Mouse (Mus musculus) limb, embryonic 10.5 days (tissue): ENCODE measurements around the gene Frem1. TPM values are rescaled to one million over a fixed set of nuclear protein-coding genes. Genes with fewer than 3 reads are reported as not detected.

Experiments
- DNase-seq: peaks from one replicate; pipeline ENCODE4 v3.0.0-alpha.2; 2017; ENCODE audit warnings: low spot score
- H3K27ac ChIP-seq: fragments of 300-500 bp; sonication (generic); 2 replicates; pipeline ENCODE4 v1.5.1; 2016; ENCODE audit warnings: mild to moderate bottlenecking
- H3K27me3 ChIP-seq: fragments of 300-500 bp; sonication (generic); 2 replicates; pipeline ENCODE4 v1.6.1; 2016; ENCODE audit warnings: low read depth, mild to moderate bottlenecking; ENCODE audit not compliant: poor library complexity, severe bottlenecking
- H3K36me3 ChIP-seq: fragments of 300-500 bp; sonication (generic); 2 replicates; pipeline ENCODE4 v1.6.1; 2016; ENCODE audit warnings: mild to moderate bottlenecking, moderate library complexity
- H3K4me1 ChIP-seq: fragments of 300-500 bp; sonication (generic); 2 replicates; pipeline ENCODE4 v1.6.1; 2016
- H3K4me3 ChIP-seq: fragments of 300-500 bp; sonication (generic); 2 replicates; pipeline ENCODE4 v1.5.1; 2016; ENCODE audit warnings: mild to moderate bottlenecking, moderate library complexity
- H3K9me3 ChIP-seq: fragments of 300-500 bp; sonication (generic); replicated peaks from 2 replicates; pipeline ENCODE4 v1.6.1; 2016; ENCODE audit warnings: mild to moderate bottlenecking
- WGBS: fragments of 180-500 bp; shearing (Covaris S2); methylation state at CpG from one replicate; pipeline ENCODE4 v1.1.7; 2016; 5-methylcytosine and 5-hydroxymethylcytosine counted together
- polyA plus RNA-seq: library from polyadenylated mRNA; unstranded; fragments of >200 nt; fragmentation: Nextera tagmentation; extraction: Ambion mirVana; gene quantifications from 2 replicates; pipeline ENCODE4 v1.2.1, GENCODE M21; 2016

Frem1 gene
- polyA plus RNA-seq, 1 experiment from 2014 or later: 13.6 TPM

- H3K27me3 ChIP-seq: no peaks in the 10 kb centered on the region
- peaks cover 80% of the 10 kb centered on the region for H3K4me1 ChIP-seq
- H3K4me3 ChIP-seq: peak overlapping the region; percentile 56
- H3K9me3 ChIP-seq: no peaks in the 10 kb centered on the region
- WGBS: 4% methylated on average over 8 of the region's 8 CpGs
- H3K27ac ChIP-seq: peak overlapping the region; percentile 86
- peak; percentile 45 for DNase-seq
- H3K36me3 ChIP-seq: no peaks in the 10 kb centered on the region
Measured at GRCm38 (mm10) chr4:83051176-83051575, 963 bp downstream of the Frem1 start.

DNA sequence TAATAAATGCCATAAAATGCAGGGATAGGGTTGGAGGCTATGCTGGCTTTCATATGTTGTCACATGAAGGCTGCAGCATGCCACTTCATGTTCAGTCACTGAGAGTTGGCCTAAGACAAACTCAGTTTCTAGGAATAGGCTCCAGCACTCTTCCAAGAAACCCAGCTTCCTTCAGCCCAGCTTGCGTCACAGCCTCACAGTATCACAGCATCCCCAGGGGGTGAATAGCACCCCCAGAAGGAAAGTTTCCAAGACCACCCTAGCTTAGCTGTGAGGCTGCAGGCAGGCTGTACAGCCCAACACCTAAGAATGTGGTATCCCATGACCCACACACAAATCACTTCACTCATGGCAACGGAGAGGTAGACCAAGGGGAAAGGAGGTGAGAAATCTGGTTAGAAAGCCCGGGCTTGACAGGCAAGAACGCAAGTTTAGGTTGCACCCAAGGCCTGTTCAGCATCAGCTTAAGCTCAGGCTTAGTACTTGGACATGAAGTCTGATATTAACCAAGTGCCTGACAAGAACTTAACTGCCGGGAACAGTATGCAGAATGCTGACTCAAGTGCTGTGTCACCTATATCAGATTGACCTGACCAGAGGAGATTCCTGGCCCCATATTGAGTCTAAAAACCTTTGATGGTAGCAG lies 1.9 kb downstream of the Frem1 start:
- peak; percentile 36 for DNase-seq
- H3K4me3 ChIP-seq: peak overlapping the region; percentile 56
- H3K27ac ChIP-seq: peak overlapping the region; percentile 86
- H3K36me3 ChIP-seq: no peaks in the 10 kb centered on the region
- no peaks in the 10 kb centered on the region for H3K27me3 ChIP-seq
- WGBS: 24% methylated on average over 5 of the region's 5 CpGs
- peaks cover 85% of the 10 kb centered on the region for H3K4me1 ChIP-seq
- no peaks in the 10 kb centered on the region for H3K9me3 ChIP-seq

DNA sequence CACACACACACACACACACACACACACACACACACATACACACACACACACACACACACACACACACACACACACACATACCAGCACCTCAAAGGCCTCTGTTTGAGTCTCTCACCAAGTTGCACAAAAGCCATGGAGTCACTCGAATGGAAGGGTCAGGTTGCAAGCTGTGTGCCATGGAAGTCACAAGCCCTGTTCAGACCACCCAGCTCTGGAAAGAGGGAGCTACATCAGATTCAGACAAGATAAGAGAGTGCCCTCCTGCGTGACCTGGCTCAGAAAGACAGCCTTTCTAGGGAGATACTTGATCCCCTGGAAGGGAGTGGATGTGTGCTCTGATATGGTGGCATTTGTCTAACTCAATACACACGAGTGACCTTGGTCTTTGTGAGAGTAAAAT lies 2.9 kb downstream of the Frem1 start:
- DNase-seq: no peak
- peak overlapping the region; percentile 56 for H3K4me3 ChIP-seq
- no peaks in the 10 kb centered on the region for H3K9me3 ChIP-seq
- H3K27ac ChIP-seq: peak overlapping the region; percentile 86
- 13% methylated on average over 3 of the region's 3 CpGs for WGBS
- no peaks in the 10 kb centered on the region for H3K27me3 ChIP-seq
- peaks cover 87% of the 10 kb centered on the region for H3K4me1 ChIP-seq
- no peaks in the 10 kb centered on the region for H3K36me3 ChIP-seq

DNA sequence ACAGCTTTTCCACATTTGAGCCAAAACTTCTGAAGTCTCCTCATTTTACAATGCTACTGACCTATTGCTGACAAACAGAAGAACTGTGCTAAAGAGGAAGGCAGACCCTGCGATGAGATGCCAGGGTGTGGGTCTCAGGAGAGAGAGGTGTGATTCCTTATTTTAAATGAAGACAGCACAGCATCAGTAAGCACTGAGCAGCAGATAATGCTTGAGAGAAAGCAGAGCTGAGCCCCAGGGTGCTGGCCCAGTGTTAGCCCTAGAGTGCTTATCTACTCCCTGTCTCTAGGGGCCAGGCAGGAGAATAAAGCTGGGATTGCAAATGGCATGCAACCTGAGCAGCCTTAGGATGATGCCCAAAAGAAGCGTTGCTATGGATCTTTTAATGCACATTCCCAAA lies 3.6 kb downstream of the Frem1 start:
- peak; percentile 29 for DNase-seq
- H3K4me1 ChIP-seq: peaks cover 87% of the 10 kb centered on the region
- H3K9me3 ChIP-seq: no peaks in the 10 kb centered on the region
- H3K4me3 ChIP-seq: 0 out of 2 replicates have a peak overlapping the region, but pooled peaks have one; percentile 12
- no peaks in the 10 kb centered on the region for H3K36me3 ChIP-seq
- H3K27me3 ChIP-seq: no peaks in the 10 kb centered on the region
- 32% methylated on average over 2 of the region's 2 CpGs for WGBS
- H3K27ac ChIP-seq: peak overlapping the region; percentile 62; the same call in 1 of the 2 replicates

- H3K36me3 ChIP-seq: peaks cover 9% of the 10 kb centered on the region
- no peaks in the 10 kb centered on the region for H3K9me3 ChIP-seq
- no peaks in the 10 kb centered on the region for H3K27me3 ChIP-seq
- H3K27ac ChIP-seq: peak overlapping the region; percentile 76
- peaks cover 75% of the 10 kb centered on the region for H3K4me1 ChIP-seq
- H3K4me3 ChIP-seq: no peak overlapping the region
- no peak for DNase-seq
- WGBS: 38% methylated on average over 2 of the region's 2 CpGs
Measured at GRCm38 (mm10) chr4:83046806-83047205, 5.3 kb downstream of the Frem1 start.

DNA sequence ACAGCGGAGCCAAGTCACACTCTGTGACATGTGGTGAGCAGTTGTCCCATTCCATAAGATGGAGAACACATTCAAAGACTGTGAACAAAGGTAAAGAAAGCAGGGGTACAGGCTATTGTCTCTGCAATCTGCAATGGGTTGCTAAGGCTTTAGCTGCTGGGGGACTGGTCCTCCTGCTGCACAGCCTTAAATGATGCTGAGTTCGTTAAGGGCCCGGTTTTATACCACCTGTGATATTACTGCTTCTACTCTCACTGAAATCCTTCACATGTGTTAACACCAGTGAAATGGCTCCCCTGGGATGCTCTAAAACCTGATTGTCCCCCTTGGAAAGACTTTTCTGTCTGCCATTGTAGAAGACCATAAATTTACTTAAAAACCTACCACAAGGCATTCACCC lies 6.1 kb downstream of the Frem1 start:
- Histone ChIP-seq H3K4me1 (peaks cover 74% of the 10 kb centered on the region), H3K9me3 (no peaks in the 10 kb centered on the region), H3K27me3 (no peaks in the 10 kb centered on the region), H3K36me3 (peaks cover 9% of the 10 kb centered on the region), H3K27ac (peak overlapping the region; percentile 76), H3K4me3 (no peak overlapping the region)
- 50% methylated on average over 3 of the region's 3 CpGs for WGBS
- DNase-seq: no peak

- peak overlapping the region; percentile 76 for H3K27ac ChIP-seq
- no peak for DNase-seq
- peaks cover 9% of the 10 kb centered on the region for H3K36me3 ChIP-seq
- H3K4me3 ChIP-seq: no peak overlapping the region
- no peaks in the 10 kb centered on the region for H3K27me3 ChIP-seq
- 26% methylated on average over 6 of the region's 6 CpGs for WGBS
- H3K4me1 ChIP-seq: peaks cover 74% of the 10 kb centered on the region
- no peaks in the 10 kb centered on the region for H3K9me3 ChIP-seq
Measured at GRCm38 (mm10) chr4:83045266-83045665, 6.9 kb downstream of the Frem1 start.

DNA sequence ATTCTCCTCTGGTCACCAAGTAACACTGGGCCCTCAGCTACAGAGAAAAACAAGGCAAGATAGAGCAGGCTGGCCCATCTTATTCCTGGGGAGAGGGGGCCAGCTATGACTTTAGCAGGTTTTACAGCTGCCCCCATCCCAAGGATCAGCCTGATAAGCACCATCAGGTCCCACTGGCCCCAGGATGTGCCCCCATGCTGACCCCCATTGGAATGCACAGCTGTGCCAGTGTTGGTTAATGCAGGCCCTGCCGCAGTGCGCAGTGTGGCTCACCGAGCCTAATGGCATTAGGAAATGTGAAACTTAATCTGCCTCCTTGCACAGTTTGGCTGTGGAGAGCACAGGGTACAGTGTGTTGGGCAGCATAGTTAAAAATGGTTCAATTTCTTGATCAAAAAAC lies 11.4 kb downstream of the Frem1 start:
- peak overlapping the region; percentile 34; the same call in 1 of the 2 replicates for H3K27ac ChIP-seq
- H3K9me3 ChIP-seq: no peaks in the 10 kb centered on the region
- peaks cover 41% of the 10 kb centered on the region for H3K36me3 ChIP-seq
- WGBS: 20% methylated on average over 3 of the region's 3 CpGs
- H3K4me1 ChIP-seq: peaks cover 36% of the 10 kb centered on the region
- peak; percentile 62 for DNase-seq
- no peak overlapping the region for H3K4me3 ChIP-seq
- H3K27me3 ChIP-seq: no peaks in the 10 kb centered on the region

GRCm38 (mm10) chr4:83032780-83033179 lies 19.4 kb downstream of the Frem1 start:
- H3K27me3 ChIP-seq: no peaks in the 10 kb centered on the region

DNA sequence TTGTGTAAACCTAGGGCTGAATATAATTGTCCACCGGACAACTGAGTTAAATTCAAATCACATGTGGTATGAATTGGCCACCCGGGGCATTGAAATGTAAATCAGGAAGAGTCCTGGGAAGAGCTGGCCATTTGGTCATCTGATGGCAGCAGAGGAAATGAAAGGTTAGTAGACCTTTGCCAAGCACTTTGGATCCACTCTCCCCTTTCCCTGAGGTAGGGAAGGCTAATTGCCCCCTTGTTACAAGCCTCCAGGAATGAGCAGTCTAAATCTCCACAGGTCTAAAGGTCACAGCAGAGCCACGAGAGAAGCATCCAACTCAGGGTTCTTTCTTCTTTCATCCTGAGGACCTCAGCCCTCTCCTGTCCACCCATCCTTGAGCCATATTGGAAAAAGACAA lies 20.5 kb downstream of the Frem1 start:
- H3K36me3 ChIP-seq: peaks cover 28% of the 10 kb centered on the region
- peaks cover 28% of the 10 kb centered on the region for H3K4me1 ChIP-seq
- H3K9me3 ChIP-seq: no peaks in the 10 kb centered on the region
- H3K27me3 ChIP-seq: no peaks in the 10 kb centered on the region
- 9% methylated on average over 3 of the region's 3 CpGs for WGBS
- H3K4me3 ChIP-seq: no peak overlapping the region
- 0 out of 2 replicates have a peak overlapping the region, but pooled peaks have one; percentile 33 for H3K27ac ChIP-seq
- no peak for DNase-seq

More at GRCm38 (mm10) chr4:83032780-83033179, 19.4 kb downstream of the Frem1 start:
- no peak for DNase-seq
- H3K4me1 ChIP-seq: peaks cover 30% of the 10 kb centered on the region
- WGBS: 6% methylated on average over 1 of the region's 1 CpGs
- no peak overlapping the region for H3K4me3 ChIP-seq
- H3K27ac ChIP-seq: peak overlapping the region; percentile 50
- H3K36me3 ChIP-seq: peaks cover 32% of the 10 kb centered on the region
- no peaks in the 10 kb centered on the region for H3K9me3 ChIP-seq

- no peaks in the 10 kb centered on the region for H3K9me3 ChIP-seq
- no peaks in the 10 kb centered on the region for H3K27me3 ChIP-seq
- no peak overlapping the region for H3K4me3 ChIP-seq
- 92% methylated on average over 6 of the region's 6 CpGs for WGBS
- peaks cover 28% of the 10 kb centered on the region for H3K4me1 ChIP-seq
- H3K27ac ChIP-seq: no peak overlapping the region
- DNase-seq: no peak
- H3K36me3 ChIP-seq: peaks cover 22% of the 10 kb centered on the region
Measured at GRCm38 (mm10) chr4:83030097-83030496, 22.0 kb downstream of the Frem1 start.

DNA sequence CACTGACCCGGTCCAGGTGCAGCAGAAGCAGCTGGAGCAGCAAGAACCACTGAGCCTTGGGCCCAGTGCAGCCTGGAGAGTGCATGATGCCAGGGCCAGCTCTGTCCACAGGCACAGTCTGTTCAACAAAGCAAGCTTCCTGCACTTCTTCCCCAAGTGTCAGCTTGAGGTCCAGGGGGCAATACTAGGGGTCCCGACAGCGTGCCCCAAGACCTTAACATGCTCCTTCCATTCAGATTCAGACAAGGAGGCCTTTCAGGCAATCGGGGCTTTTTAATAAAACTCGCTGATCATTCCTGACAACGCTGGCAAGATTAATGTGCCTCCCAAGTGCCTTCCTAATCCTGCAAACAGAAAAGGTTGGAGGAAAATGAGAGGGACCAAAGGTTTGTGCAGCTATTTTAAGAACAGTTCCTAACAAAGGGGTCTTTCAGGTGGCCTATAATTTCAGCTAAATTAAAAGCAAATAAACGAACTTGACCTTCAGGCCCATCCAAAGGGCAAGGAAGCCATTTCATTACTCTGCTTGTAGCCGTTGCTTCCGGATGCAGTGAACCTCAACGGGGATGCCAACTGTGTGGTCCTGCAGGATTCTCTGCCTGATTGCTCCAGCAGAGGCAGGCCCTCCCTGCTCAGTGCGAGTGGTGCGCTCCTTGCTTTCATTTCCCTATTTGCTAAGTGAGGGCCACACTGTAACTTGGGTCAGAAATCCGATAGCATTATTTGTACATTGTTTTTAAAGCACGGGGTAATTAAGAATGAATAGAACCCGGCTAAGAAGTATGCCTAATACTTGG lies 31.2 kb downstream of the Frem1 start:
- H3K27ac ChIP-seq: peak overlapping the region; percentile 85
- peak overlapping the region; percentile 25 for H3K4me3 ChIP-seq
- H3K4me1 ChIP-seq: peaks cover 69% of the 10 kb centered on the region
- no peaks in the 10 kb centered on the region for H3K9me3 ChIP-seq
- DNase-seq: peak; percentile 66
- H3K36me3 ChIP-seq: peaks cover 21% of the 10 kb centered on the region
- WGBS: 42% methylated on average over 15 of the region's 15 CpGs
- H3K27me3 ChIP-seq: no peaks in the 10 kb centered on the region
